Mouse (Mus musculus) ES-Bruce4 (cell line): ENCODE measurements around the gene Cwc25. TPM values are rescaled to one million over a fixed set of nuclear protein-coding genes. Genes with fewer than 3 reads are reported as not detected.
A peak's percentile ranks its signal among the peaks of the same experiment; 100 is the strongest.

Experiments
- H3K27ac ChIP-seq: 2 replicates; pipeline ENCODE4 v1.5.1; 2012; ENCODE audit warnings: low read length, inconsistent platforms; ENCODE audit not compliant: insufficient read depth
- H3K27me3 ChIP-seq: 2 replicates; pipeline ENCODE4 v1.6.1; 2012; ENCODE audit warnings: mild to moderate bottlenecking, low read length, inconsistent platforms; ENCODE audit not compliant: control insufficient read depth, poor library complexity, insufficient read depth, severe bottlenecking
- H3K36me3 ChIP-seq: 2 replicates; pipeline ENCODE4 v1.6.1; 2012; ENCODE audit warnings: inconsistent platforms, mild to moderate bottlenecking, low read length, moderate library complexity; ENCODE audit not compliant: control insufficient read depth, poor library complexity, insufficient read depth, severe bottlenecking
- H3K4me1 ChIP-seq: one replicate; pipeline ENCODE4 v1.8.1; 2011; ENCODE audit warnings: low read length; ENCODE audit not compliant: control insufficient read depth, insufficient read depth
- H3K4me3 ChIP-seq: 2 replicates; pipeline ENCODE4 v1.5.1; 2011; ENCODE audit warnings: low read depth, mild to moderate bottlenecking, low read length
- H3K9ac ChIP-seq: 2 replicates; pipeline ENCODE4 v1.6.1; 2012; ENCODE audit warnings: low read depth, mild to moderate bottlenecking, inconsistent platforms; ENCODE audit not compliant: poor library complexity, severe bottlenecking
- H3K9me3 ChIP-seq: replicated peaks from 2 replicates; pipeline ENCODE4 v1.6.1; 2012; ENCODE audit warnings: mild to moderate bottlenecking, low read length, inconsistent platforms; ENCODE audit not compliant: control insufficient read depth, poor library complexity, insufficient read depth, severe bottlenecking
- CTCF ChIP-seq: IDR thresholded peaks from one replicate; pipeline ENCODE4 v1.8.1; 2011; ENCODE audit warnings: low read depth, low read length
- EP300 ChIP-seq: IDR thresholded peaks from 2 replicates; pipeline ENCODE4 v1.6.1; 2011; ENCODE audit warnings: low read depth, low read length; ENCODE audit not compliant: insufficient read depth
- POLR2A ChIP-seq: IDR thresholded peaks from one replicate; pipeline ENCODE4 v1.8.1; 2011; ENCODE audit warnings: low read length; ENCODE audit not compliant: insufficient read depth
- polyA plus RNA-seq: library from polyadenylated mRNA; stranded (reverse); fragments of >200 nt; gene quantifications from 2 replicates; pipeline ENCODE4 v1.2.4, GENCODE M21; 2011; ENCODE audit warnings: low read depth; ENCODE audit not compliant: missing spikeins, insufficient read depth, insufficient read length

Gene Cwc25
- polyA plus RNA-seq, 1 experiment: 14.5 TPM

DNA sequence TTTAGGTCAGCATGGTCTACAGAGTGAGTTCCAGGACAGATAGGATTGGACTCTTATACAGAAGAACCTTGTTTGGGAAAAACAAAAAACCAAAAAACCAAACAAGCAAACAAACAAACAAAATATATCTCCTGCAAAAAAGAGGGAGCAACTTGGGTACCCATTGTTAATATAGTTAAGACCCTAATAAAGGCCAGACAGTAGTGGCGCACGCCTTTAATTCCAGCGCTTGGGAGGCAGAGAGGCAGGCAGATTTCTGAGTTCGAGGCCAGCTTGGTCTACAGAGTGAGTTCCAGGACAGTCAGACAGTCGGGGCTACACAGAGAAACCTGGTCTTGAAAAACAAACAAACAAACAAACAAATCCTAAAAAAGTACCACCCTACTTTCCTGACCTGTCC, 23.4 kb upstream of the Cwc25 start:
- no peak overlapping the region for H3K27ac ChIP-seq
- no peaks in the 10 kb centered on the region for H3K36me3 ChIP-seq
- no peak overlapping the region for H3K9ac ChIP-seq
- peaks cover under 1% of the 10 kb centered on the region for H3K9me3 ChIP-seq
- H3K4me3 ChIP-seq: no peak overlapping the region
- no peaks in the 10 kb centered on the region for H3K4me1 ChIP-seq
- H3K27me3 ChIP-seq: no peaks in the 10 kb centered on the region
- TF ChIP-seq CTCF (no peak), EP300 (no peak), POLR2A (no peak)

DNA sequence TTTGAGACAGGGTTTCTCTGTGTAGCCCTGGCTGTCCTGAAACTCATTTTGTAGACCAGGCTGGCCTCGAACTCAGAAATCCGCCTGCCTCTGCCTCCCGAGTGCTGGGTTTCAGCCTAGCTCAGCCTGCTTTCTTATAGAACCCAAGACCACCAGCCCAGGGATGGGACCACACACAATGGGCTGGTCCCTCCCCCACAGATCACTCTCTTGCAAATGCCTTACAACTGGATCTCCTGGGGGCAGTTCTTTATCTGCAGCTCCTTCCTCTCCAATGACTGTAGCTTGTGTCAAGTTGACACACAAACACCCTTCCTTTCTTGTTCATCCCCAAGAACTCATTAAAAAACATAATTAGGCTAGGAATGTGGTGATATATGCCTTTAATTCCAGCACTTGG, 21.6 kb upstream of the Cwc25 start:
- peak overlapping the region; percentile 72; the same call in 1 of the 2 replicates for H3K27ac ChIP-seq
- peaks cover 9% of the 10 kb centered on the region for H3K9me3 ChIP-seq
- no peak overlapping the region for H3K4me3 ChIP-seq
- TF ChIP-seq EP300 (0 out of 2 replicates have a peak, but pooled peaks have one; percentile 26), CTCF (no peak), POLR2A (no peak)
- H3K4me1 ChIP-seq: no peaks in the 10 kb centered on the region
- no peak overlapping the region for H3K9ac ChIP-seq
- no peaks in the 10 kb centered on the region for H3K27me3 ChIP-seq
- H3K36me3 ChIP-seq: no peaks in the 10 kb centered on the region

DNA sequence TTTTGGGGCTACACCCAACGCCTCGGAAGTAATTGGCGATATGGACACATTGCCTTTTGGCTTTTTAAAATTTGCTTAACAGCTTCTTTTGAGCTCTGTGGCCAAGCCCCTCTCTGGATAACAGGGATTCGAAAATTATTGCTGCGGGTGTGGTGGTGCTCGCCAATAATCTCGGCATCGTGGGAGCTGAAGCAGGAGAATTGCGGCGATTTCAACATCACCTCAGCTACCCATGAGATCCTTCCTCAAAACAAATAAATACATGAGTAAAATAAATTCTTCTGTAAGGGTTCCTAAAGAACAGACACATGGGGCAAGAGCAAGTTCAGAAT, 16.2 kb upstream of the Cwc25 start:
- Histone ChIP-seq H3K36me3 (peaks cover 44% of the 10 kb centered on the region), H3K9ac (peak overlapping the region; percentile 98), H3K4me3 (peak overlapping the region; percentile 97), H3K27me3 (no peaks in the 10 kb centered on the region), H3K9me3 (peaks cover 9% of the 10 kb centered on the region), H3K4me1 (no peaks in the 10 kb centered on the region), H3K27ac (peak overlapping the region; percentile 35; the same call in 1 of the 2 replicates)
- TF ChIP-seq CTCF: no peak
- TF ChIP-seq EP300: no peak
- TF ChIP-seq POLR2A: no peak

DNA sequence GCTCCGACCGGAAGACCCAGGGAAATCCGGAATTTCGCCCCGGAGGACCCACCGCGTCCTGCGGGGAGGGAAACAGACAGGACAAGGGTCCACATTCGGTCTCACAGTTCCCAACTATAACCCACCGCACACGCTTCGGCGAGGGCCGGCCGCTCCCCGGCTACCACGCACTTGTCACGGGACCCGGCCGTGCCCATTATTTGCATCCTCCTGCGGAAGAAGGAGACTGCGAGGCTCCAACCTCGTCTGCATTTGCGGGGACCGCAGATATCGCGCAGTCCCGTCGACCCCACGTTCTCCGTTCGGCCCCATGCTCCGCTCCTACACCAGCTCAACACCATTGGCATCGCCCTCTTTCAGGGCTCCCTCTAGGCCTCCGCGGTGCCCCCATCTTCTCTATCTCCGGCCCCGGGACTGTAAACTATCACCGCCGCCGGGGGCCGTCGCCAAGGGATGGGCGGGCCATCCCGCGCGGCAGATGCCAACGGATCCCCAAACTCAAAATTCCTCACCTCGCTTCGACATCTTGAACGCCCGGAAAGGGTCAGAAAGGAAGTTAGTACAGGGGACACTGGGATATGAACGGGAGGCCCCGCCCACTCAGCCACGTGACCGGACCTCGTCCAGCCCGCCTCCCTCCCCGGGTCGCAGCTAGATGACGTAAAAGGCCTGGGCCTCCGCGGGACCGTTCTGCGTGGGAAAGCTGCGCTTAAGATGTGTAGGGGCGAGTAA, 15.6 kb upstream of the Cwc25 start, which contains the start of gene Rpl23:
Gene Rpl23 (minus strand): TSS at position 606 of the 732 bp plus-strand sequence.
- H3K36me3 ChIP-seq: peaks cover 49% of the 10 kb centered on the region
- no peaks in the 10 kb centered on the region for H3K4me1 ChIP-seq
- H3K27ac ChIP-seq: peak within 1 kb of the TSS; percentile 73
- H3K27me3 ChIP-seq: no peaks in the 10 kb centered on the region
- H3K4me3 ChIP-seq: peak within 1 kb of the TSS; percentile 99
- peaks cover 9% of the 10 kb centered on the region for H3K9me3 ChIP-seq
- peak within 1 kb of the TSS; percentile 98 for H3K9ac ChIP-seq
- TF ChIP-seq CTCF (no peak), EP300 (peak; percentile 63; the same call in 1 of the 2 replicates), POLR2A (peak; percentile 92)

DNA sequence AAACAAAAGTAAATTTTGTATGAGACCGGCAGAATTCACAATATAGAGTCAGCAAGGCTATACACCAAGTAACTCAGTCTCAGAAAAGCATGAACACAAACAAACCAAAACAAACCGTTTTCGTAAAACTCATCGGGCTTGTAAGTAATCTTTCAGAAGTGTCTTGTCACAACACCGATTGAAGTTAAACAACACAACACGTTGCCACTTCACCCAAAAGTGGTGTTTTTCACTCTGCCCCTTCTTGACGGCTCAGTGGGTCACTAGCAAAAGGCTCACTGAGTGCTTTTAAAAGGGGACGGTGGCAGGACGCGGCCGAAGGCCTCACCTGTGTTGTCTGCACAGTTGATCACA, 15.1 kb upstream of the Cwc25 start:
- peak overlapping the region; percentile 99 for H3K4me3 ChIP-seq
- H3K9me3 ChIP-seq: peaks cover 9% of the 10 kb centered on the region
- peak overlapping the region; percentile 73 for H3K27ac ChIP-seq
- no peaks in the 10 kb centered on the region for H3K27me3 ChIP-seq
- H3K4me1 ChIP-seq: no peaks in the 10 kb centered on the region
- TF ChIP-seq CTCF (no peak), POLR2A (no peak), EP300 (no peak)
- peak overlapping the region; percentile 98 for H3K9ac ChIP-seq
- H3K36me3 ChIP-seq: peaks cover 55% of the 10 kb centered on the region

DNA sequence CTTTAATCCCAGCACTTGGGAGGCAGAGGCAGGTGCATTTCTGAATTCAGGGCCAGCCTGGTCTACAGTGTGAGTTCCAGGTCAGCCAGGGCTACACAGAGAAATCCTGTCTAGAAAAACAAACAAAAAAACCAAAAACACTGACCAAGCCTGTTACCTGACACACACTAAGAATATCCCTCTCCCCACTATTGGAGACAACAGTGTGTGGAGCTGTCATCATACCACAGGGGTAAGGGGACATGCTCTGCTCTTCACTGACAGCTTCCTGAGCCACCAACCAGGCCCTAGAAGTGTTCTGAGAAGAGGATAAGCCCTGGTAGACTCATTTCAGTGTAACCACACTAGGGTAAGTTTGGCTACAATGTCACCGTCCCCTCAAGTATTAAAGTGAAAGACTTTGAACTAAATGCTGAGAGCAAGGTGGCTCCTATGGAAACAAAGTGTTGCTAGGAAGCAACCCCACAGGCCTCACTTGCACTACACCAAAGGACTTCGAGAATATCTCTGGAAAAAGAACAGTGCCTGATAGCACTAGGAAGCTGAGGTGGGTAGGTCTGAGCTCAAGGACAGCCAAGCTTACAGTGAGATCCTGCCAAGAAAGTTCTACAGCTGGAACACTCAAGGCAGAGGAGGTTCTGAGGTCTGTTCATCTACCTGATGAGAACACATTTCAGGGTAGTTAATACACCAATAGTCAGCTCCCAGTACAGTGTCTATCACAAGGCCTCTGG, 13.8 kb upstream of the Cwc25 start:
- Histone ChIP-seq H3K4me3 (peak overlapping the region; percentile 91), H3K27ac (peak overlapping the region; percentile 73), H3K27me3 (no peaks in the 10 kb centered on the region), H3K36me3 (peaks cover 55% of the 10 kb centered on the region), H3K4me1 (no peaks in the 10 kb centered on the region), H3K9me3 (peaks cover 9% of the 10 kb centered on the region), H3K9ac (peak overlapping the region; percentile 98)
- TF ChIP-seq CTCF: no peak
- no peak for TF ChIP-seq POLR2A
- no peak for TF ChIP-seq EP300
